Mouse (Mus musculus) myocyte (in vitro differentiated cells): Measurements from ENCODE around the gene Il4.

ENCODE experiments used
- E2F4 ChIP-seq: IDR thresholded peaks from one replicate; pipeline ENCODE4 v1.6.1; 2011; ENCODE audit warnings: mild to moderate bottlenecking, control low read depth, moderate library complexity; ENCODE audit not compliant: insufficient read depth
- MAX ChIP-seq: IDR thresholded peaks from one replicate; pipeline ENCODE4 v1.6.1; 2011; ENCODE audit warnings: low read depth, mild to moderate bottlenecking, control low read depth
- MYOG ChIP-seq, 3 experiments: IDR thresholded peaks; one replicate each; pipeline ENCODE4 v1.6.1; 2011; ENCODE audit warnings: control low read depth in 2 of 3, low read depth in 2 of 3, mild to moderate bottlenecking in 2 of 3; ENCODE audit not compliant: insufficient read length in 2 of 3, control insufficient read depth in 1 of 3, insufficient read depth in 1 of 3
- POLR2A ChIP-seq: IDR thresholded peaks from one replicate; pipeline ENCODE4 v1.6.1; 2011; ENCODE audit warnings: low read depth, mild to moderate bottlenecking, control low read depth, moderate library complexity; ENCODE audit not compliant: insufficient read length
- REST ChIP-seq: IDR thresholded peaks from one replicate; pipeline ENCODE4 v1.6.1; 2011; ENCODE audit warnings: mild to moderate bottlenecking, control low read depth, moderate library complexity; ENCODE audit not compliant: insufficient read depth, insufficient read length

DNA sequence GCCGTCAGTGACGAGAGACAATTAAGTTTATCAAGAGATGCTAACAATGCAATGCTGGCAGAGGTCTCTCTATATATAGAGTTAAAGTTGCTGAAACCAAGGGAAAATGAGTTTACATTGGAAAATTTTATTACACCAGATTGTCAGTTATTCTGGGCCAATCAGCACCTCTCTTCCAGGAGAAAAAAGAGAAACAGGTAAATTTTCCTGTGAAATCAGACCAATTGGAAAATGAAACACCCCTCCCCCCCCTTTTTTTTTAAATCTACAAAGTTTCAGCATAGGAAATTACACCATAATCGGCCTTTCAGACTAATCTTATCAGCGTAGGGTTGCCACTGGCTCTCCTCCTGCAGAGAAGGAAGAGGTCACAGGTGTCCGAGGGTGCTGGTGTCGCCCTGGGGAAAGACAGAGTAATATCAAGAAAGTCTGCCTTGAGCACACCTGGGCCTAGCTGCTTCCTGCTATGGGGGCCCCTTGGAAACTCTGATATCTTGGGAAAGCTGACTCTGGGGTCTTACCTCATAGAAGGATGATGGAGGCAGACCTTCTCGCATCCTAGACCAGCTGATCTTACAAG, at the start of gene Il4:
- TF ChIP-seq MYOG (IDR thresholded peaks at IDR 0.05; ENCODE audit: control insufficient read depth in 1 of 3, insufficient read depth in 1 of 3, insufficient read length in 2 of 3, low read depth in 2 of 3) (no peak), POLR2A (no peak), E2F4 (no peak), MAX (no peak), REST (no peak)
